Mouse (Mus musculus) heart, postnatal 0 days (tissue): ENCODE data around the gene Kif24.

Source experiments
- CTCF ChIP-seq: IDR thresholded peaks from 2 replicates; pipeline ENCODE4 v1.5.1; 2016; ENCODE audit warnings: antibody characterized with exemption, control low read depth, low read depth
- EP300 ChIP-seq: IDR thresholded peaks from 2 replicates; pipeline ENCODE4 v1.6.1; 2016; ENCODE audit warnings: antibody characterized with exemption, low read depth

DNA sequence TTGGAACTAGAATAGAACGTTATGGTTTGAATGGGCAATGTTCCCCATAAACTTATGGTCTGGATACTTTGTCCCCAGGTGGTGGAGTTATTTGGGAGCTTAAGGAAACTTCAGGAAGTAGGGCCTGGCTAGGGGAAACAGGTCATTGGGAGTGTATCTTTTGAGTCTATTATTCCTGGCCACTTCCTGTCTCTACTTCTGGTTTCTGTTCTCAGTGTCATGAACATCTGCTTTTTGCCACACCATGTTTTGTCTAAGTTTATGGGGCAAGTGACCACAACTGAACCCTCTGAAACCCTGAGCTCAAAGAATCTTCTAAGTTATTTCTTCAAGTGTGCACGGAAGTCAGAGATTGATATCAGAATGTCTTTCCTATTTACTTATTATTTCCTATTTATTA lies 57.3 kb downstream of the Kif24 start:
- TF ChIP-seq CTCF (no peak), EP300 (no peak)
